ENCODE assay signal across 9 mouse cellular contexts in genomic region chr9:63974258-63975023, GRCm38 (mm10). TPM values are rescaled to one million over a fixed set of nuclear protein-coding genes. Genes with fewer than 3 reads are reported as not detected.
DNase-seq lines count a peak whose midpoint lies in the region; ATAC-seq and TF ChIP-seq lines count a peak whose summit lies in the region.
"Had no signal": no experiment of that assay in that cellular context is flagged by ENCODE, and none has a peak within 500 bp of the region (broad histone marks: within the 10 kb centered on the region; RNA-seq: fewer than 3 reads in every experiment).

No protein-coding gene starts in this region.

- no peak for DNase-seq in heart, adult 11 months
- DNase-seq in lung, embryonic 14.5 days = no peak
- DNase-seq in lung, postnatal 14 days = no peak
- no peak for DNase-seq in left cerebral cortex, adult 8-10 months (ENCODE audit: low spot score in 2 of 2)
- DNase-seq in cerebellum, adult 2 months = no peak
- DNase-seq: cerebellum, adult 18-20 months had no signal

- no peak for TF ChIP-seq CTCF in lung, embryonic 14.5 days (IDR thresholded peaks at IDR 0.05; ENCODE audit: low read depth)
- no peak for TF ChIP-seq CTCF in cerebellum, adult 2 months (IDR thresholded peaks at IDR 0.05; ENCODE audit: borderline replicate concordance, insufficient read depth, low read depth, low read length)

- H3K27ac ChIP-seq in heart, embryonic 11.5 days (ENCODE audit: low read depth, low read length) = peak overlapping the region; percentile 67
- peak overlapping the region; percentile 81 for H3K27ac ChIP-seq in lung, embryonic 14.5 days (ENCODE audit: low read depth)
- H3K27ac ChIP-seq in forebrain, embryonic 12.5 days = peak overlapping the region; percentile 76
- H3K27ac ChIP-seq in cerebellum, adult 2 months (ENCODE audit: insufficient read depth, low read length) = no peak overlapping the region

- peaks cover 94% of the 10 kb centered on the region for H3K4me1 ChIP-seq in heart, embryonic 11.5 days (ENCODE audit: control insufficient read depth, insufficient read depth, low read length)
- peaks cover 60% of the 10 kb centered on the region for H3K4me1 ChIP-seq in lung, embryonic 14.5 days (ENCODE audit: insufficient read depth)
- peaks cover 41% of the 10 kb centered on the region for H3K4me1 ChIP-seq in forebrain, embryonic 12.5 days
- no peaks in the 10 kb centered on the region for H3K4me1 ChIP-seq in cerebellum, adult 2 months (ENCODE audit: control insufficient read depth, insufficient read depth, low read length)

- H3K27me3 ChIP-seq in heart, embryonic 11.5 days (ENCODE audit: control insufficient read depth, insufficient read depth, low read length) = no peaks in the 10 kb centered on the region
- H3K27me3 ChIP-seq in lung, embryonic 14.5 days (ENCODE audit: insufficient read depth, low read length) = no peaks in the 10 kb centered on the region
- no peaks in the 10 kb centered on the region for H3K27me3 ChIP-seq in forebrain, embryonic 12.5 days
- no peaks in the 10 kb centered on the region for H3K27me3 ChIP-seq in cerebellum, adult 2 months (ENCODE audit: control insufficient read depth, insufficient read depth, low read length)

- no peaks in the 10 kb centered on the region for H3K9me3 ChIP-seq in heart, embryonic 11.5 days (replicated peaks; ENCODE audit: control insufficient read depth, low read length)
- no peaks in the 10 kb centered on the region for H3K9me3 ChIP-seq in lung, embryonic 14.5 days (ENCODE audit: low read depth, low read length)
- H3K9me3 ChIP-seq in forebrain, embryonic 12.5 days = no peaks in the 10 kb centered on the region

- TF ChIP-seq POLR2A in cerebellum, adult 2 months (IDR thresholded peaks at IDR 0.05; ENCODE audit: borderline replicate concordance, insufficient read depth, low read length) = no peak

- ATAC-seq in heart, embryonic 11.5 days (replicated peaks; ENCODE audit: insufficient number of reproducible peaks, low FRiP score, low TSS enrichment) = no peak
- ATAC-seq in lung, embryonic 14.5 days (ENCODE audit: insufficient read depth) = no peak
- no peak; the same call in 1 of the 2 replicates for ATAC-seq in forebrain, embryonic 12.5 days (ENCODE audit: low FRiP score)
- peak; percentile 81 for ATAC-seq in megakaryocyte progenitor cell, adult 5-6 weeks (replicated peaks; ENCODE audit: poor library complexity)

- no peak overlapping the region; the same call in 1 of the 2 replicates for H3K9ac ChIP-seq in heart, embryonic 11.5 days (ENCODE audit: low read depth, low read length)
- H3K9ac ChIP-seq in lung, embryonic 14.5 days = peak overlapping the region; percentile 4; the same call in 1 of the 2 replicates
- peak overlapping the region; percentile 8; the same call in 1 of the 2 replicates for H3K9ac ChIP-seq in forebrain, embryonic 12.5 days

- H3K4me2 ChIP-seq in heart, embryonic 11.5 days = no peak overlapping the region
- peak overlapping the region; percentile 13; the same call in 1 of the 2 replicates for H3K4me2 ChIP-seq in lung, embryonic 14.5 days
- H3K4me2 ChIP-seq in forebrain, embryonic 12.5 days = peak overlapping the region; percentile 0; the same call in 1 of the 2 replicates

- 0 out of 2 replicates have a peak, but pooled peaks cover 2% of the 10 kb centered on the region for H3K36me3 ChIP-seq in heart, embryonic 11.5 days (ENCODE audit: control insufficient read depth, insufficient read depth, low read length)
- H3K36me3 ChIP-seq in lung, embryonic 14.5 days (ENCODE audit: insufficient read depth) = peaks cover 14% of the 10 kb centered on the region
- H3K36me3 ChIP-seq in forebrain, embryonic 12.5 days (replicated peaks) = no peaks in the 10 kb centered on the region

- no peak overlapping the region for H3K4me3 ChIP-seq in heart, embryonic 11.5 days (ENCODE audit: low read depth, low read length)
- H3K4me3 ChIP-seq in lung, embryonic 14.5 days (ENCODE audit: low read depth, low read length) = no peak overlapping the region
- H3K4me3 ChIP-seq in forebrain, embryonic 12.5 days (replicated peaks) = no peak overlapping the region
- H3K4me3 ChIP-seq in cerebellum, adult 2 months (replicated peaks; ENCODE audit: insufficient read depth, low read depth, low read length) = no peak overlapping the region

- 52% methylated on average over 13 of the region's 13 CpGs for WGBS in heart, embryonic 11.5 days (ENCODE audit: insufficient replicate concordance)
- 49% methylated on average over 13 of the region's 13 CpGs for WGBS in lung, embryonic 14.5 days
- WGBS in forebrain, embryonic 12.5 days = 42% methylated on average over 13 of the region's 13 CpGs
- 76% methylated on average over 13 of the region's 13 CpGs for WGBS in cerebellum, adult 2 months

RNA-seq across cellular contexts. Expression of gene Smad6, which starts 47.4 kb away (rescaled TPM):
- 30.5 and 31.6 TPM in 2 replicates for polyA plus RNA-seq in heart, embryonic 11.5 days (2014; fragmentation: Nextera tagmentation; extraction: Ambion mirVana)
- polyA plus RNA-seq in lung, embryonic 14.5 days (2014; fragmentation: Nextera tagmentation; extraction: Ambion mirVana) = 13.6 and 15.3 TPM in 2 replicates
- polyA plus RNA-seq in forebrain, embryonic 12.5 days (2016; fragmentation: Nextera tagmentation; extraction: Ambion mirVana) = 5.2 and 6.5 TPM in 2 replicates
- 0.34 and 0.72 TPM in 2 replicates for total RNA-seq in megakaryocyte progenitor cell, adult 5-6 weeks (2015)
- 1.2 TPM in 2 replicates for total RNA-seq in megakaryocyte progenitor cell, adult 5-6 weeks (2017)
- total RNA-seq in left cerebral cortex, adult 8-10 months (2022) = 1 to 10 TPM; 1.9 to 2.8 (median 2.1) TPM
- 2.0 and 2.4 TPM in 2 replicates for polyA plus RNA-seq in cerebellum, adult 2 months (2012; rRNA removed)
